Mouse (Mus musculus) retina, postnatal 1 day (tissue): ENCODE measurements around the gene Tuft1.
"Not testable (repeated sequence)": the region's sequence is repeated elsewhere in the genome, so short reads cannot be mapped to it uniquely, and the experiment has no call there.

Experiments used
- DNase-seq: peaks from one replicate; pipeline ENCODE4 v3.0.0-alpha.2; 2012

Gene Tuft1

DNA sequence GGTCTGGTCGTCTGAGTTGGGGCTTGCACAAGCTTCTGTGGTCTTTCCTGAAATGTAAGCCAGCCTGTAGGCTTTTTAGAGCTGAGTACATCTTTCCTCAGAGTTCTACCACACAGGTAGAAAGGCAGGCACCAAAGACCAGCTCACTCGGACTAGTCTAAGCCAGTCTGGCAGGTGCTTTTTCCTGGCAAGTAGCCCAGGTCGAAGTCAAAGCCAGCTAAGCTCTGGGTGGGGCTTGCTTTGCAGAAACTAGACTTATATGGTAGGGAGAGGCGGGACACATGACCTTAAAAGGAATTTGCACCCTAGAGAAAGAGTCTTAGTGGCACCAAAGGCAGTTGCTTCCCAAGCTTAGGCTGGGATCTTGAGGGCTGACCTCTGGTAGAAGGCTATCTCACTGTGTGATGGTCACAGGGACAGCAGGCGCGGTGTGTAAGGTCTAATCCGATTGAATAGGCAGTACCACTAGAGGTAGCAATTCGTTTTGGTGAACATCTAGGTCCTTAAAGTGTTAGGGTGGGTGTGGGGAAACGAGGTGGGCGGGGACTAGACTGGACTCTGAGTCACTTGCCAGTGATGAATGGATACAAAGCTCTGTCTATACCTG is 573 bp upstream of the Tuft1 start:
- DNase-seq = peak; percentile 57

DNA sequence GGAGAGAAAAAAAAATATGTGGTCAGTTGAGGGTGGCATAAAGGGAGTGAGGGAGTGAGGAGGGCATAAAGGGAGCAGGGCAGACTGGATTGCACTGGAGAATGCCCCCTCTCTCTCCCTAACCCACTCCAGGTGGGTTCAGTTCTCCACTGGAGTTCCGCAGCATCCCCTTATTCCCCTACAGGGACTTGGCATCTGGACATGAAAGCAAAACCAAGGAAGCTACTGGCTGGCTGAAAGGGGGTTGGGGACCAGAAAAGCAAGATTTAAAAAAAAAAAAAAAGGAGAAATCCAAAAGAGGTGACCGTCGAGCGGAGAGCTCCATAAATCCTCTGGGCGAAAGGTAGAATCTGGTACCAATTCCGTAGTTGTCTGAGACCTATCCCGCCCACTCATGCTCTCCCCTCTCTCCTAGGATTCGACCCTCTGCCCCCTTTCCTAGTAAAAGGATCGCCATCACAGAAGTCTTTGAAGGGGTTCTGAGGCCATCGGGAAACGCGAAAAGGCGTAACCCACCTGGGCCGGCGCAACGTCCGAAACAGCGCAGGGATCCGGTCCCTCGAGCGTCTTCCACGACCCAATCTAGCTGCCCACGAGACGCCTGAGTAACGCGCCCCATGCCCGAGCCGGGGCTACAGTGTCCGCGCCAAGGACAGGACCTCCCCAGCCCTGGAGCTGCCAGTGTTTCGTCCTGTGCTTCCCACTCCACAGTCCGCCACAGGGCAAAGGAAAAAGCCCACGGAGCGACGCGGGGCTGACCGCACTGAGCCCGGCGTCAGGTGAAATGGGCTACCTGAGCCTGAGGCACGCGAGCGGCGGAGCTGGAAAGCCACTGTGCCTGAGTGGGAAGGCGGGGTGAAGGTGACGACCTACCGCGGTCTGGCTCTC is 576 bp downstream of the Tuft1 start:
- peak; percentile 27 for DNase-seq

DNA sequence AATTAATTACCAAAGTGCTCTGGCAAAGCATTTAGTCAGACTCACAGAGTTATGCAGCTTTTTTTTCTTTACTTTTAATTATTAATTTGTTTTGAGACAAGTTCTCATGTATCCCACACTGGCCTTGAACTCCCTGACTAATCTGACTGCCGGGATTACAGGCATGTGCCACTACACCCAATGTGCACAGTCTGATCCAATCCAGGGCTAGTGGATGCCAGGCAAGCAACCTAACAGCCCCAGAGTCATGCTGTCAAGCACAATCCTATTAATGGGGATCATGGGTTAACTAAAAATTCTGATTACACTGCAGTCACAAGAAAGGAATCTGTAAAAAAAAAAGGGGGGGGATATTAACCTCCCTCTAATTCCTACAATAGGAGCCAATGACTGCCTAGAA is 4.7 kb downstream of the Tuft1 start:
- DNase-seq = peak; percentile 45

DNA sequence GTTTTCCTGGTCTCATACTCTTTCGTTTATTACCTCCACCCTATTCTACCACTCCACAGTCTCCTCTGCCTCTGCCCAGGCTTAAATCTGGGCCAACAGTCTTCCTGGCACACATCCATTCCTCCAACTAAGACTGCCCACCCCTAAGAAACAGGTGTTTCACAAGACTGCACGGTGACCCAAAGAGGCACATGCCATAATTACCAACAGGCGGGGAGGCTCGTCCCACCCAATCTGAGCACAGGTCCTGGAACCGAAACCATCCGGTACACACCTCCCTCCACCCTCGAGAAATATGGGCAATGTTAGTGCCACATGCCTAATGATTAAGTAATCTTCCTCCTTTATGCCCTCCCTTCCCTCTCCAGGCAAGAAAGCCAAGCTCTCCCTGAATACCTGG is 8.3 kb downstream of the Tuft1 start:
- no peak for DNase-seq

DNA sequence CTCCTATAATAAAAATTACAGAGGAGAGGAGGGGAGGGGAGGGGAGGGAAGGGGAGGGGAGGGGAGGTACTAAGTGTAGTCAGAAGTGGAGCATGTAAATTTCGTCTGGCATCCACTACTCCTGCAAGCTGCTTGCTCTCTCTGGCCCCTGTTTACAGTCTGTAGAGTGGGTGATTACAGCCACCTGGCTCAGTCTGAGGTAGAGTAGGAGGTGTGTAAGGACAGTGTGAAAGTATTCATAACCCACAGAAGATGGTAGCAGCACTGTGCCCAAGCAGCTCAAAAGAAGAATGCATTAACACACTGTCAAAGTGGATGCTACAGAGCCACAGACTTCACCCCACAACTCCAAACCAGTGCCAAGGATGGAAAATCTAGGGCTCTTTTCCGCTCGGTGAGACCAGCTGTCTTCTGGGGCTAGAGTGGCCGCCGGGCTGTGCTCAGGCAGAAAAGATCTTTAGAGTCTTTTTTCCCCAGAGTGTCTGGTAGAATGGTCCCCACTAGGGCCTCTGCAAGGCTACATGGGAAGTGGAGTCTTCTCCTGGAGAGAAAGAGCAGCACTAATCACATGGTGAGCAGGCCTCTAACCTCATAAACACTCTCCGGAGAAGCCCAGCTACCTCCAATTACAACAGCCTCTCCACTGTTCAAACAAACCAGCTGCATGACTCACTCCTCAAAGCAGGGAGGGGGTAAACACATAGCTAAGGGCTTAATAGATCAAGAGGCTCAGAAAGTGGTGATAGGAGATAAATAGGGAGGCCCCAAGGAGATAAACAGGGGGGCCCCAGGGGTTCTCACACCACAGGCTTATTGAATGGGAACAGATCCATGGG is 9.7 kb downstream of the Tuft1 start:
- DNase-seq = peak; percentile 60

DNA sequence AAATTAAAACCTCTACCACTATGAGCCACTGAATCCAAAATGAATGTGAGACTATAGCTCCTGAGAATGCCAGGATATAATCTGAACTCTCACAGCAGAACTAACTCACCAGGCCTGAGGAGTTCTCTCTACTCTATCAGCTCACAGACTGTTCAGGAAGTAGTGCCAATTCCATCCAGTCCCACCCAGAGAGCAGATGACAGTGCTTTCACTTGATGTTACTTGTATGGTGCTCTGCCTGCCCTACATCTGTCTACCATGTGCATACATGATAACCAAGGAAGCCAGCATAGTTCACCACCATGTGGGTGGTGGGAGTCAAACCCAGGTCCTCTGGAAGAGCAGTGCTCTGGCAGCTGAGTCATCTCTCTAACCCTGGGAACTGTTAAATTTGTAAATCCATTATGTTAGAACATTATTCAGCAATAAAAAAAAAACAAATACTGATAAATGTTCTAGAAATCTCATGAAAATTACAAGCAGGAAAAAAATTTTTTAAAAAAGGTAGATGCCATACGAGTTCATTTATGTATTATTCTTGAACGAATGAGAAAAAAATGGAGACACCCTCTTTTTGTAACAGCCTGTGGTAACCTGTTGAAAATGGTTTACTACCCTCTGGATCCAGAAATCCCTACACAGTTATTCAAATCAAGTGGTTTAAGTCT is 16.0 kb downstream of the Tuft1 start, which contains the start of gene Gm10972:
Gene Gm10972 (plus strand): TSS at position 618 of the 668 bp plus-strand sequence.
- not testable (repeated sequence) for DNase-seq

- DNase-seq = no peak
Measured at GRCm38 (mm10) chr3:94629876-94630275, 28.8 kb downstream of the Tuft1 start.

- DNase-seq = no peak
Measured at GRCm38 (mm10) chr3:94628712-94629111, 30.0 kb downstream of the Tuft1 start.

GRCm38 (mm10) chr3:94624281-94624680 is 34.4 kb downstream of the Tuft1 start:
- no peak for DNase-seq

- DNase-seq = no peak
Measured at GRCm38 (mm10) chr3:94622550-94622949, 36.1 kb downstream of the Tuft1 start.

GRCm38 (mm10) chr3:94621740-94622507 is 36.7 kb downstream of the Tuft1 start:
- DNase-seq = no peak

GRCm38 (mm10) chr3:94616717-94617116 is 42.0 kb downstream of the Tuft1 start:
- DNase-seq = peak; percentile 65

GRCm38 (mm10) chr3:94613258-94613878 is 45.3 kb downstream of the Tuft1 start:
- peak; percentile 12 for DNase-seq

DNA sequence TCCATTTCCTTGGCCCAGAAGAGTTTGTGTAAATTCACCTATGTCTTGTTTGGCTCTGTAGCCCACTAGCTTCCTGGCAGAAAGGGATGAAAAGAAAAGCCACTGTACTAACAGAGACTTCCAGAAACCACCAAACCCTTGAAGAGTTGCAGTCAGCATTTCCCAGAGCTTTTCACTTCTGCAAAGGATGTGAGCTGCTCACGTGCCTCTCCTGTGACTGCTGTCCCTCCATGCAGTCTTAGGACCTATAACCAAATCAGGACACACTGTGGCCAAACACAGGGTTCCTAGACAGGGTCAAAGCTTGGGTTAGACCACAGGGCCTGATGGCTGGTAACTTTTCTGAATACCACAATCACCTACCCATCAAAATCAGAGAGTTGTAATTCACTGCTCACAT is 46.4 kb downstream of the Tuft1 start:
- no peak for DNase-seq

GRCm38 (mm10) chr3:94611834-94612233 is 46.8 kb downstream of the Tuft1 start:
- no peak for DNase-seq

DNA sequence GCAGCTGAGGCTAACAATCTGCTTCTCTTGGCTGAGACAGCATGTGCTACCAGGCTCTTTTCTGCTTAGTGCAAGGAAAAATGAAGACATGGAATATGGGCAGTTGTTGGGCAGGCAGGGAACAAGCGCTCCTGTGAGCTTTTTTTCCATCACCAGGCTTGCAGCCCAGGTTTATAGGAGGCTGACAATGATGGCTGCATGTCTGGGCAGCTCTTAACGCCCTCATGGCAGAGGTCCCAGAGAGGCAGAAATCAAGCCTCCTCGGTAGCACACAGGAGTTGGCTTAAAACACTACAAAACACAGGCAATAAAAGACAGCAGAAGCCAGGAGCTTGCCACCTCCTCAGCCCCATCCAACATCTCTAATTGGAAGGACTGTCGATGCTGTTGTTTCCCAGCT is 47.3 kb downstream of the Tuft1 start:
- DNase-seq = no peak

DNA sequence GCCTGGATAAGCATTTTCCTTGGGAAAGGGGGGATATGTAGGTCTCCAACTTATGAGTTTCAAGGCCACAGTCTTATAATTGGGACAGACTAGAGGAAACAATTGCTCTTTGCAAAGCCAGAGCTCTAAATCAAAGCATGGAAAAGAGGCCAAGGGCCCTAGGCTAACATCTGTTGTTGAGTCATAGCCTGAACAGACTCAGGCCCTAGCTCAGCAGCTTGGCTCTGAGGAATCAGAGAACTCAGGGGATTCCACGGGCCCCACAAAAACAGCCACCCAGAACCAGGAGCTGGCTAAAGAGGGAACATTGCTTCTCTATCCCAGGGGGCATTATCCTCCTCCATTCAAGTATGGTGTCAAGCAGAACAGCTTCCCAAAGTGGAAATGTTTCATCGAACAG is 48.1 kb downstream of the Tuft1 start:
- peak; percentile 18 for DNase-seq

GRCm38 (mm10) chr3:94609621-94610020 is 49.1 kb downstream of the Tuft1 start:
- DNase-seq = no peak

DNA sequence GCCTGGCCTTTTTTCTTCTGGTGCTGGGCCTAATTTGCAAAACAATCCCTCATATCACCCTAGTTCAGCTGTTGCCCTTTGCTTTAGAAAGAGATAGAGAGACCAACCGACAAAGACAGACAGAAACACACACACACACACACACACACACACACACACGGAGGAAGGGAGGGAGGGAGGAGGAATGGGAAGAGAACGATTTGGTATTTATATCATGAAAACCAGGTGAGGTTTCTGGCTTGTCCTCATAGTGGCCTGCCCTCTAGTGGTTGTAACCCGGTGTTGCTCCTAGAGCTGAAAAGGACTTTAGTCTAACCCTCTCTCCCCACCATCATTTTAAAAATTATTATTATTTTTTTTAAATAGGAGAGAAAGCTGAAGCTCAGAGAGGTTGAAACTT is 56.7 kb downstream of the Tuft1 start:
- DNase-seq = peak; percentile 65

- no peak for DNase-seq
Measured at GRCm38 (mm10) chr3:94597224-94597779, 61.4 kb downstream of the Tuft1 start.

DNA sequence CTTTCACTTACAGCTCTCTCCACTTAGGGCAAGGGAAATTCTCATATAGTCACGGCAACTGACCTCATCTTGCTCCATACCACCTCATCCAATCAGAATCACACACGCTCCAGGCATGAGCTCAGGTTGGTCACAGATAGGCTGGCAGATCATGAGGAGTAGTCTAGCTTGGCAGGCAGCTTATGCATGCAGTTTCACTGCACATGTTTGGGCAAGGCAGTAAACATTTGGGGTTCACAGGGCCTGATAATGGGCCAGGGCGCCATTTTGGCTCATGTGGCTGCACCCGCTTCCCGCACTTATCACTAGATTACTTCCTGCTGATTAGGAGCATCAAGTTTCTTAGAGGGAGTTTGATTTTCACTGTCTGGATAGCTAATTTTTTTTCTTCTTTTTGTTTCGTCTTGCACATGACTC is 62.8 kb downstream of the Tuft1 start:
- DNase-seq = no peak
